Mouse (Mus musculus): ENCODE results near the gene Dazap1. TPM values are rescaled to one million over a fixed set of nuclear protein-coding genes. Genes with fewer than 3 reads are reported as not detected.

The Dazap1 gene
- polyA plus RNA-seq, 1 experiment: 103 TPM

DNA sequence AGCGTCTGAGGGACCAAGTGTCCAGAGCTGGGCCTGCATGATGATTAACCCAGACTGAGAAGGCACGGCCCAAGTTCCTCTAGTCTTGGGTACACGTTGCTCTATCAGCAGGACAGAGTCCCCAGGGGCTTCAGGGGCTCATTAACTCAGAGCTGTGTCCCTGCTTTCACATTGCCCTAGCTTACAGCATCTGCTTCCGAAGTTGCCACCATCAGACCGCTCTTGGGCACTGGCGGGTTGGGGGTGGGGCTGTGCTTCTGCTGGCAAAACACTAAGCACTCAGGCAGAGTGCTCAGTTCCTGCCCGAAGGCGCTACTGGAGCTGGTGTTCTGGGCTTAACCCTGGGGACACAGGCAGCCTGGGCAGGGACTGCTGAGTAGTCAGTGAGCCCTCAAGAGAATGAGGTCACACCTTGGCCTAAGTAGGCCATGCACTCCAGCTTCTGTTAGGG lies 20.7 kb downstream of the Dazap1 start:
- Histone ChIP-seq H3K4me3 (ENCODE audit: insufficient read depth, low read length) (no peak overlapping the region), H3K4me1 (ENCODE audit: control insufficient read depth, insufficient read depth, low read length) (no peaks in the 10 kb centered on the region), H3K27ac (ENCODE audit: insufficient read depth, low read depth, low read length) (no peak overlapping the region)
- TF ChIP-seq POLR2A (IDR thresholded peaks at IDR 0.05; ENCODE audit: borderline replicate concordance, low read depth, low read length) (no peak), CTCF (IDR thresholded peaks at IDR 0.05; ENCODE audit: low read depth, low read length) (no peak)

DNA sequence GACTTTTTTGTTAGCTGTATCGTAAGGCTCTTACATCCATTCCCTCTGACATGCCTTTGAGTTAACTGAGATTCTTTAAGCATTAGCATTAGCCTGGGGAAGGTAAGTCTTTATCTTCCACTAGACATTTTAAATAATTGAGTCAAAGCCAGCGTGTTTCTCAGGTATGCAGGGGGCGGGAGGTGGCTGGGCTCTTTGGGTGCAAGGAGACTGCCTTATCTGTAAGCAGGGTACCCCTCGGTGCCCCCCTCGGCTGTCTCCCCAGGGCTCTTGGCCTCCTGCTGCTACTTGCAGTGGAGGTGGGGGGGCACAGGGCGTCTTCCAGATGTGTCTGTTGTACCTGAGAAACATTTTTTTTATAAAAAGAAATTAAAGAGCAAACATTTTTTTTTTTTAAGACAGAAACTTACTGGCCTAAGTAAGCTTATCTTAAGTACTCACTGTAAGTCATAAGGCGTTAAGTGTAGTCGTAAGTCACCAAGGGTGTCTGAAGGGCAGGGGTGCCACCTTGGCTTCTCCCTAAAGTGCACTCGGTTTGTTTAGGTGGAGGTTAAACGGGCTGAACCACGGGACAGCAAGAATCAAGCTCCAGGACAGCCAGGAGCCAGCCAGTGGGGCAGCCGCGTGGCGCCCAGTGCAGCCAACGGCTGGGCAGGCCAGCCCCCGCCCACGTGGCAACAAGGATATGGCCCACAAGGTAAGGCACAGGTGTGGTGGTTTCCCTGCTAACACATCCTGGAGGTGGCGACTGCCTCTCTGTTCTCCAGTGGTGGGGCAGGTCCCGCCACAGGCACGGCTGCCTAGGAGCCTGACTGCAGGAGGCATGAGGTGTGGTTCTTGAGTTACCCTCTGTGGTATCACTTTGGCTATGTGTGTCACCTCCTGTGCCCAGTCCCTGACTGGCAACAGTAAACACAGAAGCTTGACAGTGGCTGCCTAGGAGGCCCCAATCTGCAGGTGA lies 21.5 kb downstream of the Dazap1 start:
- TF ChIP-seq POLR2A (IDR thresholded peaks at IDR 0.05; ENCODE audit: borderline replicate concordance, low read depth, low read length): no peak
- no peak for TF ChIP-seq CTCF (IDR thresholded peaks at IDR 0.05; ENCODE audit: low read depth, low read length)
- H3K4me1 ChIP-seq (ENCODE audit: control insufficient read depth, insufficient read depth, low read length): no peaks in the 10 kb centered on the region
- no peak overlapping the region for H3K4me3 ChIP-seq (ENCODE audit: insufficient read depth, low read length)
- H3K27ac ChIP-seq (ENCODE audit: insufficient read depth, low read depth, low read length): no peak overlapping the region

DNA sequence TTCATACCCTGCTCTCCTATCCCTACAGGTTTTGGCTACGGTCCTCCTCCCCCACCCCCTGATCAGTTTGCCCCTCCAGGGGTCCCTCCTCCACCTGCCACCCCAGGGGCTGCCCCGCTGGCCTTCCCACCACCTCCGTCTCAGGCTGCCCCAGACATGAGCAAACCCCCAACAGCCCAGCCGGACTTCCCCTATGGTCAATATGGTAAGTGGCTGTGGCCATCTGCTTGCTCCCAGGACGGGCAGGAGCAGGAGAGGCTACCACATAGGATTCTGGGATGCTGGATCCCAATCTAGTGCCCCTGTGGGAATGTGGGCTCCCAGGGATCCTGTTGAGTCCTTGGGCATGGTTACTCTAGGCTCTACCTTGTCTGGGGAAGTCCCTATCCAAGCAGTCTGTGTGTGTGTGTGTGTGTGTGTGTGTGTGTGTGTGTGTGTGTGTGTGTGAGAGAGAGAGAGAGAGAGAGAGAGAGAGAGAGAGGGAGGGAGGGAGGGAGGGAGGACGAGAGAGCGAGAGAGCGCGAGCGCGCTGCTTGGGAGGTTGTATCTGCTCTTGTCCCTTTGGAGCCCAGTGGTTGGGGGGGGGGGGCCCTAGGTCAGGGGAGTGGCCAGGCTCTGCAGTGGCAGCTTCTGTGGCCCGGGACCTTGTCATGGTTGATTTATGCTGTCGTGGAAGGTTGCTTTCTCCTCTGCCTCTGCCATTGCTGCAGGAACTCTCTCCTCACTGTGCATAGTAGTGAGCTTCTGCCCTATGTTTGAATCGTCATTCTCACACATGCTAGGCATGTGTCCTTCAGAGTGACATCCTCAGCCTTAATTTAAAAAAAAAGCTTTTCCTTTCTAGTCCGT lies 24.2 kb downstream of the Dazap1 start:
- H3K4me1 ChIP-seq (ENCODE audit: control insufficient read depth, insufficient read depth, low read length): no peaks in the 10 kb centered on the region
- TF ChIP-seq CTCF (IDR thresholded peaks at IDR 0.05; ENCODE audit: low read depth, low read length) (no peak), POLR2A (IDR thresholded peaks at IDR 0.05; ENCODE audit: borderline replicate concordance, low read depth, low read length) (no peak)
- no peak overlapping the region for H3K4me3 ChIP-seq (ENCODE audit: insufficient read depth, low read length)
- H3K27ac ChIP-seq (ENCODE audit: insufficient read depth, low read depth, low read length): no peak overlapping the region

DNA sequence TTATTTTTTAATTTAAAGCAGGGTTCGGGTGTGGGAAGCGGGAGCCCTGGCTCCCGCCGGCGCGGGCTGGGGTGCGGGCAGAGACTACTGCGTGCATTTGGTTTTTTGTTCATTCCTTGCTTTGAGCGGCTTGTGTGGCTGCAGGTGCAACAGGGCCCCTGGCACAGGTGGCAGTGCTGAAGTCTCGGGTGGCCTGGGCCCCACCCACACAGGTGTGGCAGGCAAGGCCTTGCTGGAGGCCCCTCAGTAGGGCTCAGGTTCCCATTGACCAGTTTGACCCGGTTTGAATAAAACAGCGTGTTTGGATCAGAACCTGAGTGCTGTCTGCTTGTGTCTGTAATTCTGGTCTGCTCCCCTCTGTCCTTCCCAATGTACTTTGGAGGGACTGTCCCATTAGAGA lies 26.8 kb downstream of the Dazap1 start:
- Histone ChIP-seq H3K4me1 (ENCODE audit: control insufficient read depth, insufficient read depth, low read length) (no peaks in the 10 kb centered on the region), H3K4me3 (ENCODE audit: insufficient read depth, low read length) (no peak overlapping the region), H3K27ac (ENCODE audit: insufficient read depth, low read depth, low read length) (no peak overlapping the region)
- TF ChIP-seq CTCF (IDR thresholded peaks at IDR 0.05; ENCODE audit: low read depth, low read length) (no peak), POLR2A (IDR thresholded peaks at IDR 0.05; ENCODE audit: borderline replicate concordance, low read depth, low read length) (no peak)

DNA sequence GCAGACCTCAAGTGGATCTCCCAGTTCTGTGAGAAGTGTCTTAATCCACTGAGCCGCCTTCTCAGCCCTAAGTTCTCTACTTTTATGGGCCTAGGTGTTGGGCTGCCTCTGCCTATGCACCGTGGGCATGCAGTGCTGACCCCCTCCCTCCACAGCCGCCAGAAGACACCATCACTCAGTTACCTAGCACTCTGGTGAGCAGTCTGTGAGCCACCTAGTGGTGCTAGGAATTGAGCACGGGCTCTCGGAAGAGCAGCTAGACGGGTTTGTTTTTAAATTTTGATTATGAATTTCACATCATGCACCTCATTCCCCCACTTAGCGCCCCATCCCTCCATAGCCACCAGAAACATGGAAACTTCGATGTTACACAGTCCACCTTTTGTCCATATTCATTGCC lies 27.4 kb downstream of the Dazap1 start:
- no peaks in the 10 kb centered on the region for H3K4me1 ChIP-seq (ENCODE audit: control insufficient read depth, insufficient read depth, low read length)
- no peak overlapping the region for H3K4me3 ChIP-seq (ENCODE audit: insufficient read depth, low read length)
- no peak overlapping the region for H3K27ac ChIP-seq (ENCODE audit: insufficient read depth, low read depth, low read length)
- TF ChIP-seq CTCF (IDR thresholded peaks at IDR 0.05; ENCODE audit: low read depth, low read length) (no peak), POLR2A (IDR thresholded peaks at IDR 0.05; ENCODE audit: borderline replicate concordance, low read depth, low read length) (no peak)

DNA sequence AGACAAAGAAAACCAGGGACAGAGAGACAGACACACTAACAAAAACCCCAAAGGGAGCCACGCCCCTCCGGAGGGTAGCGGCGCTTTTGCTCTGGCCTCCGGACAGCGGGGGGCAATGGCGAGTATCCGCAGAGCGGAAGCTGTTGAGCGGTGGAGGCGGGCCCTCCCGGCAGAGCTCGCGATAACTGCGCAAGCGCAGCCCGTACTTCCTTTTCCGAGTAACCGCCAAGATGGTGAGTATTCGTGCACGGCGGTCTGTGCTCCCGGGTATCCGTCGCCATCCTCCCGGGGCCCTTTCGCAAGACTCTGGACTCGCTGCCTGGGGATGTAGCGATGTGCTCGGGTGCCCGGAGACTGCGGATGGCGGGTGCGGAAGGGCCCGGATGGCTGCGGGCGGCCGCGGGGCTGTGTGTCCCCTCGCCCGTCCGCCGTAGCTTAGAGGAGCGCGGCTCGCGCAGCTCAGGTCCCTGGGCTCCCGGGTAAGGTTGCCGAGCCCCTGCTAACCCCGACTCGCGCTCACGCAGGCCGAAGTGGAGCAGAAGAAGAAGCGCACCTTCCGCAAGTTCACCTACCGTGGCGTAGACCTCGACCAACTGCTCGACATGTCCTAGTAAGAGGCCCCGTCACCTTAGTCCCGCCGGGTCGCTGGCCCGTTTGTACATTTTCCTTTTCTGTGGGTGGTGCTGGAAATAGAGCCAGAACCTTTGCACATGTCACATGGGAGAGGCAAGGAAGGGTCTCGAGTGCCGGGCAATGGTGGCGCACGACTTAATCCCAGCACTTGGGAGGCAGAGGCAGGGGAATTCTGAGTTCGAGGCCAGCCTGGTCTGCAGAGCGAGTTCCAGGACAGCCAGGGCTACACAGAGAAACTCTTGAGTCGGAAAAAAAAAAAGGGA lies 31.2 kb downstream of the Dazap1 start, which contains the start of gene Rps15:
Gene Rps15, plus strand, starts transcription at position 203 of the 896 bp plus-strand sequence.
- Histone ChIP-seq H3K27ac (ENCODE audit: insufficient read depth, low read depth, low read length) (peak within 1 kb of the TSS; percentile 67), H3K4me3 (ENCODE audit: insufficient read depth, low read length) (peak within 1 kb of the TSS; percentile 93), H3K4me1 (ENCODE audit: control insufficient read depth, insufficient read depth, low read length) (peaks cover 3% of the 10 kb centered on the region; the same call in 1 of the 2 replicates)
- TF ChIP-seq POLR2A (IDR thresholded peaks at IDR 0.05; ENCODE audit: borderline replicate concordance, low read depth, low read length): 0 out of 2 replicates have a peak, but pooled peaks have one; percentile 84
- no peak; the same call in 1 of the 2 replicates for TF ChIP-seq CTCF (IDR thresholded peaks at IDR 0.05; ENCODE audit: low read depth, low read length)

DNA sequence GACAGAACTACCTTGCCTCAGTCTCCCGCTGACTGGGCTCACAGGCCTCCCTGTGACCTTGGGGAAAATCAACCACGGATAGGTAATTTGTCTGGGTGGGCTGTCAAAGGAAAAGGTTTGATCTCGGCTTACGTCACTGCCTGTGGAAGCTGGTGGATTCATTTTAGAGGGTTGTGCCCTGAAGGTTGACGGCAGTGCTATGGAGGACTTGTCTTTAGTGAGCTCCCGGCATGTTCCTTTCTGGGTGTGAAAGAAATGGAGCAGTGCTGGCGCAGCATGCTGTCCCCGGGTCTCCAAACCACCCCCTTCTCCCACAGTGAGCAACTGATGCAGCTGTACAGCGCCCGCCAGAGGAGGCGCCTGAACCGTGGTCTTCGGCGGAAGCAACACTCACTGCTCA lies 32.0 kb downstream of the Dazap1 start:
- Histone ChIP-seq H3K4me3 (ENCODE audit: insufficient read depth, low read length) (peak overlapping the region; percentile 93), H3K27ac (ENCODE audit: insufficient read depth, low read depth, low read length) (peak overlapping the region; percentile 67), H3K4me1 (ENCODE audit: control insufficient read depth, insufficient read depth, low read length) (peaks cover 3% of the 10 kb centered on the region; the same call in 1 of the 2 replicates)
- TF ChIP-seq POLR2A (IDR thresholded peaks at IDR 0.05; ENCODE audit: borderline replicate concordance, low read depth, low read length) (no peak), CTCF (IDR thresholded peaks at IDR 0.05; ENCODE audit: low read depth, low read length) (no peak)

DNA sequence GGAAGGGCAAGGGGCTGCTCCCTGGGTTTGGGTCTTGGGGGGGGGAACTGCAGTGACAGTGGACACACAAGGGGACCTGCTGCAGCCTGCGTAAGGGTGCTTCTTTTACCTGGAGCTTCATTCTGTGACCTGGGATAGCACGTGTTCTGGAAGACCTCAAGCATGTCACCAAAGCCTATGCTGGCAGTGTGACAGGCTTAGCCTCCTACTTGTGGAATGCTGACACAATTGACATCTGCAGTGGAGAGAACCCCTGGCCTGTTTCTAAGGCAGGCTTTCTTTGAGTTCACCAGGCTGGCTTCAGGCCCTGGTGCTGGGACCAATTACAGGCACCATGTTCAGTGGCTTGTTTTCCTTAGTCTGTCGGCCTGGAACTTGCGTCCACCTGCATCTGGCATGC lies 33.0 kb downstream of the Dazap1 start:
- TF ChIP-seq POLR2A (IDR thresholded peaks at IDR 0.05; ENCODE audit: borderline replicate concordance, low read depth, low read length) (no peak), CTCF (IDR thresholded peaks at IDR 0.05; ENCODE audit: low read depth, low read length) (no peak)
- Histone ChIP-seq H3K4me3 (ENCODE audit: insufficient read depth, low read length) (peak overlapping the region; percentile 93; the same call in 1 of the 2 replicates), H3K4me1 (ENCODE audit: control insufficient read depth, insufficient read depth, low read length) (peaks cover 3% of the 10 kb centered on the region; the same call in 1 of the 2 replicates), H3K27ac (ENCODE audit: insufficient read depth, low read depth, low read length) (no peak overlapping the region)

Measured in bone marrow macrophage, adult 2 months (primary cell).